Mouse (Mus musculus) thymus, postnatal 14 days (tissue): ENCODE data around the gene Wbp1.

Experiments
- DNase-seq: peaks from one replicate; pipeline ENCODE4 v3.0.0; 2021

Wbp1 gene

GRCm38 (mm10) chr6:83115682-83116372, 5.5 kb downstream of the Wbp1 start:
- DNase-seq = peak; percentile 52

- DNase-seq = peak; percentile 95
These were observed 6.2 kb downstream of the Wbp1 start, which contains the start of gene Mogs for GRCm38 (mm10) chr6:83115011-83115671. TSS of gene Mogs (plus strand) at chr6:83115496.

- DNase-seq = no peak
These were observed 9.7 kb downstream of the Wbp1 start for GRCm38 (mm10) chr6:83111510-83112136.

- peak; percentile 77 for DNase-seq
These were observed 12.3 kb downstream of the Wbp1 start, which contains the start of gene Mrpl53 for GRCm38 (mm10) chr6:83108762-83109668. TSS of gene Mrpl53 (plus strand) at chr6:83109040.

- DNase-seq = peak; percentile 87
These were observed 13.6 kb downstream of the Wbp1 start for GRCm38 (mm10) chr6:83107566-83108400.

GRCm38 (mm10) chr6:83104158-83104557, 17.2 kb downstream of the Wbp1 start:
- DNase-seq = no peak

GRCm38 (mm10) chr6:83103130-83103650, 18.2 kb downstream of the Wbp1 start:
- DNase-seq = no peak

- DNase-seq = peak; percentile 86
These were observed 19.4 kb downstream of the Wbp1 start for GRCm38 (mm10) chr6:83101688-83102556.

GRCm38 (mm10) chr6:83101316-83101687, 20.1 kb downstream of the Wbp1 start, which contains the start of the genes Ccdc142 and Gm42688:
TSS of gene Ccdc142 (plus strand) at chr6:83101601.
TSS of gene Gm42688 (plus strand) at chr6:83101617.
- peak; percentile 95 for DNase-seq

GRCm38 (mm10) chr6:83098411-83098810, 22.9 kb downstream of the Wbp1 start:
- no peak for DNase-seq

GRCm38 (mm10) chr6:83095968-83096367, 25.4 kb downstream of the Wbp1 start:
- peak; percentile 59 for DNase-seq

GRCm38 (mm10) chr6:83092416-83093127, 28.8 kb downstream of the Wbp1 start:
- DNase-seq = no peak

- no peak for DNase-seq
These were observed 33.5 kb downstream of the Wbp1 start for GRCm38 (mm10) chr6:83087926-83088260.

- DNase-seq = no peak
These were observed 34.0 kb downstream of the Wbp1 start for GRCm38 (mm10) chr6:83087205-83087925.

- DNase-seq = peak; percentile 54
These were observed 35.0 kb downstream of the Wbp1 start, which contains the start of gene Lbx2 for GRCm38 (mm10) chr6:83086121-83087035. TSS of gene Lbx2 (plus strand) at chr6:83086367.

- no peak for DNase-seq
These were observed 36.9 kb downstream of the Wbp1 start for GRCm38 (mm10) chr6:83084477-83084876.

- no peak for DNase-seq
These were observed 37.9 kb downstream of the Wbp1 start for GRCm38 (mm10) chr6:83083497-83083896.

- no peak for DNase-seq
These were observed 41.1 kb downstream of the Wbp1 start for GRCm38 (mm10) chr6:83080210-83080609.
